Mouse (Mus musculus) bone marrow, adult 2 months (tissue): ENCODE measurements at regions not wholly inside any gene's neighbourhood (a gene's known extent, or its start where the extent isn't known, plus 50 kb on each side); places are given as distances from the start of the nearest gene placed in this dataset.

Experiments used
- CTCF ChIP-seq: fragments of 200-500 bp; IDR thresholded peaks from 2 replicates; pipeline ENCODE4 v1.5.1; 2011; ENCODE audit warnings: low read length, control low read depth; ENCODE audit not compliant: control insufficient read depth, insufficient read depth
- POLR2A ChIP-seq: fragments of 200-500 bp; IDR thresholded peaks from 2 replicates; pipeline ENCODE4 v1.6.1; 2011; ENCODE audit warnings: low read depth, mild to moderate bottlenecking, control low read depth, low read length, borderline replicate concordance; ENCODE audit not compliant: control insufficient read depth

- TF ChIP-seq CTCF (no peak), POLR2A (no peak)
Observed at GRCm38 (mm10) chr15:57568006-57568630, 90.7 kb upstream of the Slc22a22 start.
